Mouse (Mus musculus): ENCODE measurements around the gene Atrnl1. TPM values are rescaled to one million over a fixed set of nuclear protein-coding genes. Genes with fewer than 3 reads are reported as not detected.
"Not testable (repeated sequence)": the region's sequence is repeated elsewhere in the genome, so short reads cannot be mapped to it uniquely, and the experiment has no call there.

Atrnl1 gene
- polyA plus RNA-seq, 1 experiment from 2014 or later: 7.6 TPM

- H3K9ac ChIP-seq (ENCODE audit: low read length): no peak overlapping the region
- no peaks in the 10 kb centered on the region for H3K4me1 ChIP-seq (ENCODE audit: control insufficient read depth, insufficient read depth, low read length)
- H3K9me3 ChIP-seq (ENCODE audit: control insufficient read depth, low read length): no peaks in the 10 kb centered on the region
- no peak for ATAC-seq (ENCODE audit: insufficient read depth, low FRiP score, low TSS enrichment)
- H3K27me3 ChIP-seq (ENCODE audit: control insufficient read depth, insufficient read depth, low read length): no peaks in the 10 kb centered on the region
- no peak overlapping the region for H3K4me2 ChIP-seq (ENCODE audit: low read depth)
- no peak overlapping the region for H3K27ac ChIP-seq (ENCODE audit: low read depth, low read length)
- H3K4me3 ChIP-seq (ENCODE audit: low read depth, low read length): no peak overlapping the region
- WGBS: 66% methylated on average over 2 of the region's 2 CpGs
- no peak for DNase-seq (ENCODE audit: low spot score)
- H3K36me3 ChIP-seq (ENCODE audit: control insufficient read depth, insufficient read depth, low read length): no peaks in the 10 kb centered on the region
Observed at GRCm38 (mm10) chr19:58029661-58030060, 418.8 kb downstream of the Atrnl1 start.

- DNase-seq (ENCODE audit: low spot score) (no peak), ATAC-seq (ENCODE audit: insufficient read depth, low FRiP score, low TSS enrichment) (no peak)
- Histone ChIP-seq H3K27me3 (ENCODE audit: control insufficient read depth, insufficient read depth, low read length) (no peaks in the 10 kb centered on the region), H3K4me2 (ENCODE audit: low read depth) (no peak overlapping the region), H3K36me3 (ENCODE audit: control insufficient read depth, insufficient read depth, low read length) (no peaks in the 10 kb centered on the region), H3K4me3 (ENCODE audit: low read depth, low read length) (no peak overlapping the region), H3K9me3 (ENCODE audit: control insufficient read depth, low read length) (no peaks in the 10 kb centered on the region), H3K9ac (ENCODE audit: low read length) (no peak overlapping the region), H3K27ac (ENCODE audit: low read depth, low read length) (no peak overlapping the region), H3K4me1 (ENCODE audit: control insufficient read depth, insufficient read depth, low read length) (no peaks in the 10 kb centered on the region)
- 87% methylated on average over 5 of the region's 5 CpGs for WGBS
Observed at GRCm38 (mm10) chr19:58033241-58033640, 422.4 kb downstream of the Atrnl1 start.

GRCm38 (mm10) chr19:58036166-58036565 is 425.3 kb downstream of the Atrnl1 start:
- 81% methylated on average over 3 of the region's 3 CpGs for WGBS
- DNase-seq (ENCODE audit: low spot score) (no peak), ATAC-seq (ENCODE audit: insufficient read depth, low FRiP score, low TSS enrichment) (no peak)
- H3K4me3 ChIP-seq (ENCODE audit: low read depth, low read length): no peak overlapping the region
- H3K9ac ChIP-seq (ENCODE audit: low read length): no peak overlapping the region
- H3K9me3 ChIP-seq (ENCODE audit: control insufficient read depth, low read length): no peaks in the 10 kb centered on the region
- no peak overlapping the region for H3K4me2 ChIP-seq (ENCODE audit: low read depth)
- no peaks in the 10 kb centered on the region for H3K27me3 ChIP-seq (ENCODE audit: control insufficient read depth, insufficient read depth, low read length)
- no peaks in the 10 kb centered on the region for H3K36me3 ChIP-seq (ENCODE audit: control insufficient read depth, insufficient read depth, low read length)
- no peak overlapping the region for H3K27ac ChIP-seq (ENCODE audit: low read depth, low read length)
- H3K4me1 ChIP-seq (ENCODE audit: control insufficient read depth, insufficient read depth, low read length): no peaks in the 10 kb centered on the region

GRCm38 (mm10) chr19:58043120-58043519 is 432.3 kb downstream of the Atrnl1 start:
- Histone ChIP-seq H3K36me3 (ENCODE audit: control insufficient read depth, insufficient read depth, low read length) (no peaks in the 10 kb centered on the region), H3K9ac (ENCODE audit: low read length) (no peak overlapping the region), H3K9me3 (ENCODE audit: control insufficient read depth, low read length) (no peaks in the 10 kb centered on the region), H3K27me3 (ENCODE audit: control insufficient read depth, insufficient read depth, low read length) (no peaks in the 10 kb centered on the region), H3K4me1 (ENCODE audit: control insufficient read depth, insufficient read depth, low read length) (no peaks in the 10 kb centered on the region), H3K27ac (ENCODE audit: low read depth, low read length) (no peak overlapping the region), H3K4me3 (ENCODE audit: low read depth, low read length) (no peak overlapping the region), H3K4me2 (ENCODE audit: low read depth) (no peak overlapping the region)
- ATAC-seq (ENCODE audit: insufficient read depth, low FRiP score, low TSS enrichment): no peak
- no peak for DNase-seq (ENCODE audit: low spot score)
- WGBS: 86% methylated on average over 8 of the region's 8 CpGs

- no peaks in the 10 kb centered on the region for H3K36me3 ChIP-seq (ENCODE audit: control insufficient read depth, insufficient read depth, low read length)
- no peak for ATAC-seq (ENCODE audit: insufficient read depth, low FRiP score, low TSS enrichment)
- H3K4me2 ChIP-seq (ENCODE audit: low read depth): no peak overlapping the region
- 72% methylated on average over 4 of the region's 4 CpGs for WGBS
- no peak overlapping the region for H3K4me3 ChIP-seq (ENCODE audit: low read depth, low read length)
- H3K9me3 ChIP-seq (ENCODE audit: control insufficient read depth, low read length): no peaks in the 10 kb centered on the region
- no peak overlapping the region for H3K9ac ChIP-seq (ENCODE audit: low read length)
- H3K4me1 ChIP-seq (ENCODE audit: control insufficient read depth, insufficient read depth, low read length): no peaks in the 10 kb centered on the region
- H3K27ac ChIP-seq (ENCODE audit: low read depth, low read length): no peak overlapping the region
- DNase-seq (ENCODE audit: low spot score): no peak
- H3K27me3 ChIP-seq (ENCODE audit: control insufficient read depth, insufficient read depth, low read length): no peaks in the 10 kb centered on the region
Observed at GRCm38 (mm10) chr19:58043550-58043949, 432.7 kb downstream of the Atrnl1 start.

- no peaks in the 10 kb centered on the region for H3K9me3 ChIP-seq (ENCODE audit: control insufficient read depth, low read length)
- no peaks in the 10 kb centered on the region for H3K36me3 ChIP-seq (ENCODE audit: control insufficient read depth, insufficient read depth, low read length)
- H3K9ac ChIP-seq (ENCODE audit: low read length): no peak overlapping the region
- no peaks in the 10 kb centered on the region for H3K4me1 ChIP-seq (ENCODE audit: control insufficient read depth, insufficient read depth, low read length)
- no peaks in the 10 kb centered on the region for H3K27me3 ChIP-seq (ENCODE audit: control insufficient read depth, insufficient read depth, low read length)
- H3K27ac ChIP-seq (ENCODE audit: low read depth, low read length): no peak overlapping the region
- no peak for ATAC-seq (ENCODE audit: insufficient read depth, low FRiP score, low TSS enrichment)
- H3K4me2 ChIP-seq (ENCODE audit: low read depth): no peak overlapping the region
- 94% methylated on average over 5 of the region's 5 CpGs for WGBS
- DNase-seq (ENCODE audit: low spot score): no peak
- H3K4me3 ChIP-seq (ENCODE audit: low read depth, low read length): no peak overlapping the region
Observed at GRCm38 (mm10) chr19:58044816-58045215, 434.0 kb downstream of the Atrnl1 start.

GRCm38 (mm10) chr19:58046656-58047055 is 435.8 kb downstream of the Atrnl1 start:
- Histone ChIP-seq H3K4me2 (ENCODE audit: low read depth) (no peak overlapping the region), H3K4me3 (ENCODE audit: low read depth, low read length) (no peak overlapping the region), H3K36me3 (ENCODE audit: control insufficient read depth, insufficient read depth, low read length) (no peaks in the 10 kb centered on the region), H3K27me3 (ENCODE audit: control insufficient read depth, insufficient read depth, low read length) (no peaks in the 10 kb centered on the region), H3K9ac (ENCODE audit: low read length) (no peak overlapping the region), H3K4me1 (ENCODE audit: control insufficient read depth, insufficient read depth, low read length) (no peaks in the 10 kb centered on the region), H3K27ac (ENCODE audit: low read depth, low read length) (no peak overlapping the region), H3K9me3 (ENCODE audit: control insufficient read depth, low read length) (no peaks in the 10 kb centered on the region)
- WGBS: 92% methylated on average over 7 of the region's 7 CpGs
- no peak for DNase-seq (ENCODE audit: low spot score)
- no peak for ATAC-seq (ENCODE audit: insufficient read depth, low FRiP score, low TSS enrichment)

GRCm38 (mm10) chr19:58050410-58050809 is 439.6 kb downstream of the Atrnl1 start:
- not testable (repeated sequence) for H3K27me3 ChIP-seq (ENCODE audit: control insufficient read depth, insufficient read depth, low read length); H3K36me3 ChIP-seq (ENCODE audit: control insufficient read depth, insufficient read depth, low read length); H3K4me2 ChIP-seq (ENCODE audit: low read depth); H3K9me3 ChIP-seq (ENCODE audit: control insufficient read depth, low read length); ATAC-seq (ENCODE audit: insufficient read depth, low FRiP score, low TSS enrichment); H3K27ac ChIP-seq (ENCODE audit: low read depth, low read length); H3K9ac ChIP-seq (ENCODE audit: low read length); DNase-seq (ENCODE audit: low spot score); H3K4me3 ChIP-seq (ENCODE audit: low read depth, low read length); H3K4me1 ChIP-seq (ENCODE audit: control insufficient read depth, insufficient read depth, low read length)
- WGBS: 96% methylated on average over 8 of the region's 9 CpGs

- Histone ChIP-seq H3K27me3 (ENCODE audit: control insufficient read depth, insufficient read depth, low read length) (no peaks in the 10 kb centered on the region), H3K4me2 (ENCODE audit: low read depth) (no peak overlapping the region), H3K36me3 (ENCODE audit: control insufficient read depth, insufficient read depth, low read length) (no peaks in the 10 kb centered on the region), H3K4me3 (ENCODE audit: low read depth, low read length) (no peak overlapping the region), H3K9me3 (ENCODE audit: control insufficient read depth, low read length) (no peaks in the 10 kb centered on the region), H3K27ac (ENCODE audit: low read depth, low read length) (no peak overlapping the region), H3K4me1 (ENCODE audit: control insufficient read depth, insufficient read depth, low read length) (peaks cover 4% of the 10 kb centered on the region; the same call in 1 of the 2 replicates), H3K9ac (ENCODE audit: low read length) (no peak overlapping the region)
- ATAC-seq (ENCODE audit: insufficient read depth, low FRiP score, low TSS enrichment) (no peak), DNase-seq (ENCODE audit: low spot score) (no peak)
- WGBS: 95% methylated on average over 8 of the region's 8 CpGs
Observed at GRCm38 (mm10) chr19:58050986-58051385, 440.2 kb downstream of the Atrnl1 start.

Measured in neural tube, embryonic 11.5 days (tissue).